Mouse (Mus musculus): ENCODE measurements around the gene Fitm1.

The Fitm1 gene

DNA sequence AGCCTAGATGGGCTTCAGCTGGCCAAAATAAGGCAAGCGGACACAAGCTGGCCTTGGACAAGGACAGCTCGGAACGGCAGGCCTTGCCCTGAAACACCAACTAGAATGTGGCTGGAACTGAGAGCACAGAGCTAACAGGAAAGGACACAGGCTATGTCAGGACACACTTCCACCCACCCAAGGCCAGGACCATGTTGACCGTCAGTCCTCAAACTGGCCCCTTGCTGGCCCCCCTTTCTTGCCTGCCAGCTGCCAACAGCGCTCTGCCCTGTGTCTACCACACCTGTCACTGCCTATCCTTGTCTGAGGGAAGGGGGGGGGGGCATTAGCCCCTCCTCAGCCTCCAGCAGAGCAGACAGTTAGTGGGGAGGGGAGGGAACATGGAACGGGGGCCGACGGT lies at the start of gene Fitm1:
TSS of gene Fitm1 (plus strand) at position 316 of the 400 bp plus-strand sequence.
- no peak for DNase-seq

DNA sequence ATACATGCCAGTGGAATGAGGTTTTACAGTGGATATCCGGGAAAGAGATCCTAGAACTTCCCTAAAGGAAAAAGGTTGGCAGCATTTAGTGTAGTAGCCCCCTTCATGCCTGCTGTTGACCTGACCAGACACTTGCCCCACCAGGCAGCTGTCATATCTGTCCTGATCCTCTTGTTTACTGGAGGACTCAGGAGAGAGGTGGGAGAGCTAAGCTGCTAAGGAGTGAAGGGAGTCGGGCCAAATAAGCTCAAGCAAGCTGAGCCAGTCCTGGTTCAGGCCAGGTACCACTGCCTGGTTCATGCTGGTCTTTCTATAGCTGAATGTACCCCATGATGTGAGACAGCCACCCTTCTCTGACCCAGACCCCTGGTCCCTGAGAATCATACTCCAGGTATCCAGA lies 48.7 kb upstream of the Fitm1 start:
- DNase-seq, result no peak

DNA sequence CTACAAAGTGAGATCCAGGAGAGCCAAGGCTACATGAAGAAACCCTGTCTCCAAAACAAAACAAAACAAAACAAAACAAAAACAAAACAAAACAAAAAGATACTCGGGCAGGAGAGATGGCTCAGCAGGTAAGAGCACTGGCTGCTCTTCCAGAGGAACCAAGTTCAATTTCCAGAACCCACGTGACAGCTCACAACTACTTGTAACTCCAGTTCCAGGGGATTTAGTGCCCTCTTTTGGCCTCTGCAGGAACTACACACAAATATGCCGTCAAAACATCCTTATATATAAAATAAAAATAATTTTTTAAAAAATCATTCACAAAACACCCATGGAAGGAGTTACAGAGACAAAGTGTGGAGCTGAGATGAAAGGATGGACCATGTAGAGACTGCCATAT lies 47.5 kb upstream of the Fitm1 start:
- peak; percentile 68 for DNase-seq

DNA sequence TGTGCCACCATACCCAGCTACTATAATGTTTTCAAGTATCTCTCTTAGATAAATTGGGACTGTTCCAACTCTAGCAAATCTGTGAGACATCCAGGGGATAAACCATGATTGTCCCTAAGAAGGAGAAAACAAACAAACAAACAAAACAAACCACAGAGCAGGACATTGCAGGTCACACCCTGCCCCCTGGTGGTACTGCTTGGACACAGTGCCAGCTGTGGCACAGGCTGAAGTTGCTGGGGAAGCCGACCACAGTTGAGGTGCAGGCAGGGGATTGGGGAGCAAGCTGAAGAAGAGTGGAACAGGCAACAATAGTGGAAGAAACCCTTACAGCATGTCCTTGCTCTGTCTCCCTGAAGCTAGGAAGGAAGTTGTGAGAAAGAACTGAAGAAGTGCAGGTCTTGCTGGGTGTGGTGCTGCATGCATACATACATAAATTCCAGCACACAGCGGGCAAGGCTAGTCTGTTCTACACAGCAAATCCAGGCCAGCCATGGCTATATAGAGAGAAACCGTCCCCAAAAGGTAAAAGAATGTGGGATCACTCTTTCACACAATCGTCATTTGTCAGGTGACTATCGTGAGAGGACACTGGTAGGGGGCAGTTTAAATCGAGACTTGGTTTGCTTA lies 39.2 kb upstream of the Fitm1 start:
- peak; percentile 53 for DNase-seq

DNA sequence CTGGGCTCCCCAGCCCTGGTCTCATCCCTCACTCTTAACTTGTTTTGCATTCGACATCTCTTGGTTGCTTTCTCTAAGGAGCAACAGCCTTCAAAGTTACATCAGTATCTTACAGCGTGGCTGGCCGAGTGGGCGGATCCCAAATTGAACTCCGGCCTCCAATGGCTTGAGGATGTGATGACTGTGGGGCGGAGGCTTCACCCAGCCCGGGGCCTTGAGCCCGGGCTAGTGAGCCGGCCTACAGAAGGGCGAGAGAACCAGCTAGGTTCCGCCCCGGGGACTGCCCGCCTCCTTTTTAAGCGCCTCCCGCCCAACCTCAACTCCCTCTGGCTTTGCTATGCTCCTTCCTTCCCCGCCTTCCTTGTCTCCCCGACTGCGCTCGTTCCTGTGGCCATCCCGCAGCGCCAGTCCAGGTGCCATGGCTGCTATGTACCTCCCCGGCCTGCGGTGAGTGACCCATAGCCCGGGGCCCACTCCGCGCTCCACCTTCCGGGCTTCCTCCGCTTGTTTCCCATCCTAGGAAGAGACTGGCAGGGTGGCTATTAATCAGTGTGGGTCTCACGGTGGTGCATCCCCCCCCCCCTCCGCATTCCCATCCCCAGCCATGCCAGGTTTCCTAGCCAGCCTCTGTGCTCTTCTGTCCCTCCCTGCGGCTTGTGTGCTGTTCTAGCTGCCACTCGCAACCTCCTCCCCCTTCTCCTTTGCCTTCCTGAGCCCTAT lies 35.2 kb upstream of the Fitm1 start, which contains the start of gene Pck2:
TSS of gene Pck2 (plus strand) at position 200 of the 720 bp plus-strand sequence.
- DNase-seq, result peak; percentile 92

DNA sequence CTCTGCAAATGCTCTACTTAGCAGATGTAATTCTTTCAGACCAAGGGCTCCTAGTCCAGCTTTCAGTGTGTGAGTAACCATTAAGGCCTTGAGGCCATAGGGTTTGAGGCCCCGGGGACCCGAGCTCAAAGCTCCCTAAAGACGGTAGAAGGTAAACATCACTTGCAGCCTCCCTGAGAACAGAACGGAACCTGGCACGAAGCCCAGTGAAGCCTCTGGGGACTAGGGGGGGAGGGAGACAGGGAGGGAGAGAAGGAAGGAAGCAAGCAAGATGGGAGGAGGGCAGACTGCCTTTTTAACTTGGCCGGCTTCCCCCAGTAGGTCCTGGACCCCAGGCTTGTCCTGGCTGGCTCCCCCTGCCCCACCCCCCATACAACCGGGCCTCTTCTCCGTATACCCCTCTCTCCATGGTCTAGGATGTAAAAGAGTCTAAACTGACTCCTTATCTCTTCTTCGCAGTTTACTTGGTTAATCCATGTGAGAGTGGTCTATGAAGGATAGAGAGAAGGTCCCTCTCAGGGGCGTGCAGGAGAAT lies 34.6 kb upstream of the Fitm1 start:
- DNase-seq, result peak; percentile 71

DNA sequence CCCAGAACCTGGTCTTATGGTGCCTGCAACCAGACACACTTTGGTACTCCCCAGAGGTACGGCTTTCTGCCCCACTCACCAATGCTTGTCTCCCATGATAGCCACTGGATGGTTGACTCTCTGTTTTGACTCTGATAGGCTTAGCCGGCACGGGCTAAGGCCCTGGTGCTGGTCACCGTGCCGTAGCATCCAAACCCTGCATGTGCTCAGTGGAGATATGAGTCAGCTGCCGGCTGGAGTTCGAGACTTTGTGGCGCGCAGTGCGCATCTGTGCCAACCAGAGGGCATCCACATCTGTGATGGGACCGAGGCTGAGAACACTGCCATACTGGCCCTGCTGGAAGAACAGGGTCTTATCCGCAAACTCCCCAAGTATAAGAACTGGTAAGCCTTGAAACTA lies 33.1 kb upstream of the Fitm1 start:
- DNase-seq, result no peak

DNA sequence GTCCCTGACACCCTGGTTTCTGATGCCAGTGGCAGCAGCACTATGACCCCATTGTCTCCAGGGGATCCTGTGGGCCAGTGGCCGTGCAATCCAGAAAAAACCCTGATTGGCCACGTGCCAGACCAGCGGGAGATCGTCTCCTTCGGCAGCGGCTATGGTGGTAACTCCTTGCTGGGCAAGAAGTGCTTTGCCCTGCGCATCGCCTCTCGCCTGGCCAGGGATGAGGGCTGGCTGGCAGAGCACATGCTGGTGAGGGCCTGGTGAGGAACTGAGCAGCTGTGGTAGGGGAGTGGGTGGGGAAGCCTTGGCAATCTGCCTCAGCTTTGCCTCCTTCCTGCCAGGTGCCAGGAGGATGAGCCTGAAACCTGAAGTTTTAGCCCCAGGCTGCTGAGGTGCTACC lies 31.1 kb upstream of the Fitm1 start:
- DNase-seq, result no peak

DNA sequence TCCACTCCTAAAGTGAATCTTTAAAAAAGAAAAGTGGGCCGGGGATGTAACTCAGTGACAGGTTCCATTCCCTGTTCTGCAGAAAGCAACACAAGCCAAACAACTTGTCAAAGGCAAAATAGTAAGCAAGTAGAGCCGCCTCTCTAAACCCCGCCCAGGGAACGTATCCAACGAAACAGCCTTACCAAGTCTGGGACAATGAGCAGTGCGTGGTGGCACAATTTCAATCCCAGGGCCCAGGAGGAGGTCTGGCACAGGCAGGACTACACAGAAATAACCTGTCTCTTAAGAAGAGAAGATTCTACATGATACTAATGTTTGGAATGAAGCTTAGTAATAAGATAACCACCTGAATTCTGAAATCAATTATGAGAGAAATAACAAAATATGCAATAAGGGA lies 25.2 kb upstream of the Fitm1 start:
- no peak for DNase-seq

DNA sequence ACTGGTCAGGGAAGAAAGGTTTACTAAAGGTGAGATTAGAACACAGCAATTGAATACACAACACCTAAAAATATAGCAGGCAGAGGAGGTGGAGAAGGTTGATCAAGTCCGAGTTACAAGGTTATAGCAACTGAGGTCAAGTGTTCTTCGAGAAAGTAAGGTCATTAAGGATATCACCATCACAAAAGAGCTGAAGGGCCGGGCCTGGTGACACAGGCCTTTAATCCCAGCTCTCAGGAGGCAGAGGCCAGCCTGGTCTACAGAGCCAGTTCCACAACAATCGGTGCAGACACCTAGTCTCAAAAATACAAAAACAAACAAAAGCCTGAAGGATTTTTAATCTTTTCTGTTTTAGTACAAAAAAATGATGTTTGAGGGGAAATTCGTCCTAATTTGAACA lies 24.1 kb upstream of the Fitm1 start:
- DNase-seq, result no peak

DNA sequence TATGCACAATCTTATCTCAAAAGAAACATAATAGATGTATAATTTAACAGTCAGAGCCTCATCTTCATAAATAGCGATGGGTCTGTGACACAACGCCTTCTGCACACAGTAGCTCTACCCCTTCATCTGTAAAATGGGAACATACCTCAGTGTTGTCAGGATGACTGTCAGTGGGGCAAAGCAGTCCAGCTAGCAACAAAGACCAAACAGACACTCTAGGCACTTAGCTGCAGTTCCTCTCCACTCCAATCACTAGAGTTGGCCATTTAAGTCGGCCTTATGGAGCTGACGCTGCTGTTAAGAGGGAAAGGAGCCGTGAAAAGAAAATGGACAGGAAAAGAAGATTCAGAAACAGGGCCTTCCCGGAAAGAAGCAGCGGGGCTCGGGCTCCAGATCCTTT lies 23.6 kb upstream of the Fitm1 start:
- DNase-seq, result no peak

DNA sequence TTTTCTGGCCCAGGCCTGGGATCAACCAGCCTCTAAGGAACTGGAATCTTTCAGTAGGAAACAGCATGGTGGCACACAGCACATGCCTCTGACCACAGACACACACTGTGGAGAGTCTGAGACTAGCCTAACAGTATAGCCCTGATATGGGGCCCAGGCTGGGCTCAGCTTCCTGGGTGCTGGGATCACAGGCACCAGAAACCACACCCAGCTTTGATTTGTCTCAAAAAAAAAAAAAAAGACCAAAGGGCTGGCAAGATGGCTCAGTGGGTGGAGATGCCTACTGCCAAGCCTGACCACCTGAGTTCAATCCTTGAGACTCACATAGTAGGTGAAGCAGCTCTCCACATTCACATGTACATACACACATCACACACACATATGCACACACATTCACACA lies 20.8 kb upstream of the Fitm1 start:
- no peak for DNase-seq

DNA sequence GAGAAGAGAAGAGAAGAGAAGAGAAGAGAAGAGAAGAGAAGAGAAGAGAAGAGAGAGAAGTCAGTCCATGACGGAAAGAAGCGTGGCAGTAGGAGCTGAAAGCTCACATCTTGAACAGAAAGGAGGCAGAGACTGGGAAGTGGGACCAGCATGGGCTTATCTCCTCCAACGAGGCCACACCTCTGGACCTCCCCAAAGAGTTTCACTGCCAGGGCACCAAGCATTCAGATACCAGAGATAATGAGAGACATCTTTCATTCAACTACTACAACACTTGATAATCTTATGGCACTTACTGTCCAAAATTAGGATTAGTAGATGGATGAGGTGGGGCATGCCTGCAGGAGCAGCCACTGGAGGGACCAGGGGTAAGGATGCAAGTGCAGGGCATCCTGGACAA lies 19.6 kb upstream of the Fitm1 start:
- DNase-seq, result no peak

DNA sequence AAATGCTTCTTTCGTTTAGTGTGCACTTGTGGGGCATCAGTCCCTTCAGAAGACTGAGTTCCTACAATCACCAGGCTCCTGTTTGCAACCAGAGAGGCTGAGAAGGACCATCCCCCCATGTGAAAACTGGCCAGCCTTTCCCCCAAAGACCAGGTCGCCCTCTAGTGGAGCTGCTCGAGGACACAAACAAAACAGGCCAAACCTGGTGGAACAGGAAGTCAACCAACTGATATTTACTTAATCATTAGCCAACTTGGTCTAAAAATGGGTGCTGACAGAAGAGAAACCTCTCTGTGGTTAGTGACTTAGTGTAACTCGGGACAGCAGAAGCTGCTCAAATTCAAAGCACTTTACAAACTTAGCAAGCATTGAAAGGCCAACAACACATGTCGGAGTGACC lies 18.4 kb upstream of the Fitm1 start:
- DNase-seq, result peak; percentile 95

DNA sequence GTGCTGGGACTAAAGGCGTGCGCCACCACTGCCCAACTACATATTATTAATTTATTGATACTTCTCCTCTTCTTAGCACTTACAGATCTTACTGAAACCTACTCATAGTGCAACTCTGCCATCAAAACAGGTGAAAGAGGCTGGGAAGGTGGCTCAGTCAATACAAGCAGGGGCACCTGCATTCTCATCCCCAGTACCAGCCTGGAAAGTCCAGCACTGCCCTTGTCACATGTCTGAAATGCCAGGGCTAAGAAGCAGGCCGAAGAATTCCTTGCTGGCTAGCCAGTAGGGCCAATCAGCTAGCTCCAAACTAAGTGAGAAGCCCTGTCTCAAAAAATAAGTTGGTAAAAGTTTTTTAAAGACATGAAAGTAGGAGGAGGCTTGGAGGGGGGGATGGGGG lies 17.8 kb upstream of the Fitm1 start:
- peak; percentile 60 for DNase-seq

DNA sequence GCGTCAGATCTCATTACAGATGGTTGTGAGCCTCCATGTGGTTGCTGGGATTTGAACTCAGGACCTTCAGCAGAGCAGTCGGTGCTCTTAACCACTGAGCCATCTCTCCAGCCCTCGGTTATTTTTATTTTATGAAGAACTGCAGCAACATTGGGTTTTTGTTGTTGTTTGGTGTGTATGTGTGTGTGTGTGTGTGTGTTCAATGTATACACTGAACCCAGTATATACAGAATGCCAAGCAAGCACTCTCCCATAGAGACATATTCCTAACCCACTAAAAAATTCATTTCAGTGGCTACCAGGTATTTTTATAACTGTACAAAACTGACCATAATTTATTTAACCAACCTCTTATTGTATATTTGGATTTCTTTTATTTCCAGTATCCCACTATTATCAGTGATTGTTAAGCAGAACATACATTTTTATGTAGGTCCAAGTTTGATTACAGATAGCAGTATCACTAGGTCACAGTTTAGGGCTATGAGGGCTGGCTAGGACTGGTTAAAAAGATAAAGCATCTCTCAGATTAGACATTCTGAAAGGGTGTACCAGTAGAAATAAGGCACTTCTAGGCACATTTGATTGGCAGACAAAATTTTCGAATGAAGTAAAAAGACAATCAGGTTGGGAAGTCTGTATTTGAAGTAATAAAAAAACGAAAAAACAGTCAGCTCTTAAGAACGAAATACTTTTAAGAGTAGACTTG lies 16.5 kb upstream of the Fitm1 start:
- DNase-seq, result no peak

DNA sequence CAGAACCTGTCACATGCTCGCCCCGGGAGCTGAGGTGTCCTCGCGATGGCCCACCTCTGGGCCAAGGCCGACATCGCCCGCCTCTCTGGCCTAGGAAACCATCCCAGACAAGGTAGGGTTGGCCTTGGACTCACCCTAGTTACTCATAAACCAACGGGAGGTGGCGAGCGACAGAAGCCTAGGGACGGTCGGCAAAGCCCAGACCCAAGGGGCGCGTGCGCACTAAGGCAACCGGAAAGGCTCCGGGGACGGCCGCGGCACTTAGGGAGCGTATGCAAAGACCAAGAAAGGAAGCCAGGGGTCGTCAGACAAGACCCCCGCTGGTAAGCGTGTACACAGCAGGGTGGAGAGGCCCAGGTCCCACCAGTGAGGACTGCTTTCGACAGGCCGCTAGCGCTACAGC lies 15.6 kb upstream of the Fitm1 start, which contains the start of gene Dcaf11:
TSS of gene Dcaf11 (plus strand) at position 208 of the 403 bp plus-strand sequence.
- DNase-seq, result peak; percentile 97

DNA sequence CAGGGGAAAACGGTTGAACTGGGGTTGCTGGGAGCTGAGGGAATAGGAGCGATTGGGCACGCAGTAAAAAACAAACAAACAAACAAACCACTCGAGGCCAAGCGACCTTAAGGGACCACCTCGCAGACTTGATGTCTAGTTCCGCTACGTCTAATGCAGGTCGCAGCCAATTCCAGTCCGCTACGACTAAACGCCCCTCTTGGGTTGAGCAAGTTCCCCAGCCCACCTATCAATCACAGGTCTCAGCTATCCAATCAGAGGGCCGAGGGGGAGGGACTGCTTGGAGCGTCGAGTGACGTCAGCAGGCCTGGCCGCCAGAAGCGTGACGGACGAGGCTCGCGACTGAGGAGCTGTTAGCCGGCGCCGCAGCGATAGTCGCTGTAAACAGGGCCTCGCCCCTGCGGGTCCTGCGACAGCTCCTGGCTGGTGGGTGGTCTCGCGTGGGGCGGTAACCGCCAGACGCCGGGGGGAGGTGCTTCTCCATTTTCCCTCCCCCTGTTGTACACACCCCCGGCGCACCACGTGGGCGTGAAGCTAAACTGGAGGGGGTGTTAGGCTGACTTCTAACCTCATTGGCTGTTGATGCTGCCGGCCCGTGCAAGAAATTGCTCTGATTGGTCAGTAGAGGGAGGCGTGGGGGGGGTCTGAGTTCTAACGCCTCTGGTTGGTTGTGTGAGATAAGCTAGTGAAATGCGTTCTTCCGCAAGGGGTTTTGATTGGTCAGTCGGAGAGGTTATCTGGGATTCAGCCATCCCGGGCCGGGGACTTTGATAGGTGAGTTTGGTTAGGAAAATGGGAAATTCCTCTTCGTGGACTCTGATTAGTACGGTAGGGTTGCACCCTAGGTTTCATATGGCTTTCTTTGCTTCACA lies 15.0 kb upstream of the Fitm1 start, which contains the start of gene A730061H03Rik:
TSS of gene A730061H03Rik (minus strand) at position 205 of the 872 bp plus-strand sequence.
- peak; percentile 99 for DNase-seq

DNA sequence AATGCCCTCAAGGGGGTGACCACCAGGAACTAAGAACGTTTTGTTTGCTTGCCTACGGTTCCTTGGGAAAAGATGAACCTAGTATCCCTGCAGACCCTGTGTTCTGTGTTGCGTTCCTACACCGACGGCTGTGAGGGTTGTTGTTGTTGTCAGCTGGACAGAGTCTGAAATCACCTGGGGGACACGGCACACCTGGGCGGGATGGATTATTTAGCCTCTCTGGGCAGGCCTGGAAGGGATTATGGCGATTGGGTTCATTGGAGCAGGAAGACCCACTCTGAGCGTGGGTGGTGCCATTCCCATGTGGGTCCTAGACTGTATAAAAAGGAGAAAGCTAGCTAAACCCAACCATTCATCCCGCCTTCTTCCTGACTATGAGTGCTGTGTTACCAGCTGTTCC lies 13.6 kb upstream of the Fitm1 start:
- DNase-seq, result no peak

DNA sequence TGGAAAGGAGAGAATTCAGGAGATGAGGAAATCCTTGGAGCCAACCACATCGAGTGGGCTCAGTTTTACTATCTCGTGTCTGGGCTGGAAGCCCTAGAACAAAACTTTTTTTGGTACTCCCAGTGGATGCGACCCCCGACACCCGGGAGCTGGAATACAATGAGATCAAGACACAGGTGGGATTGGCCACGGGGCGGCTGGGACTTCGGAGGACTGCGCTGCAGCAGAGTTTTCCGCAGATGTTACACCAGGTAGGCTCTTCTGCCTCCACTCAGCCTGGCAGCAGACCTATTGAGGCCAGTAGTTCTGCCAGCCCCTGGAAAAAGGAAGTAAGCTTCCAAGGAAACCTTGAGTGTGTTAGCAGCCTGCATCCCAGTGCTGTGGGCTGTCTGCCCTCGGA lies 12.2 kb upstream of the Fitm1 start:
- DNase-seq, result no peak

DNA sequence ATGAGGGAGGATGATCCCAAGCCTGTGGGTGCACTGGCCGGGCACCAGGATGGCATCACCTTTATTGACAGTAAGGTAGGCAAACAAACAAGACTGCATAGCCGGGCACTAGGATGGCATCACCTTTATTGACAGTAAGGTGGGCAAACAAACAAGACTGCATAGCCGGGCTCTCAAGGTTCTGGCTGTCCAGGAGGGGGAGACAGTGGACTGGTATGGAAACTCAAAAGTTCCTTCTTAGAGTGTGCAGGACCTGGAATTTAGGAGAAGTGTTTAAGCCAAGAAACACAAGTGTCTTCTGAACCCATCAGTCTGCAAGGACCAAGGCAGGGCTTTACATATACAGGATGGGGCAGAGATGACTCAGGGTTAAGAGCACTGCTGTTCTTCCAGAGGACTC lies 9.7 kb upstream of the Fitm1 start:
- no peak for DNase-seq

DNA sequence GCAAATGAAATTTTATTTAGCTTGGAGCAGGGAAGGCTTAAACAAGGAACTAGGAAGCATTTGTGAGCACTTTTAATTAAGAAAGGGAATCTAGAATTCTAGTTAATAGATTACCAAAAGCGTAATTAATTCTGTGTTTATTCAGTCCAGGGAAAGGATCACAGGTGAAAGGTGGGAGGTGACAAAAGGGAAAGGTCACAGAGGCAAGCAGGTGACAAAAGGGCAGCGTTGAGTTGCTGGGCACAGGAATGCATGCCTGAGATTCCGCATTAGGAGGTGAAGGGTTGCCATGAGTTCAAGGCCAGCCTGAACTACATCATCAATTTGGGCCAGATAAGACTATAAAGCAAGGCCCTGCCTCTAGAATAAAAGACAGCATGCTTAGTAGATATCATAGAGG lies 7.9 kb upstream of the Fitm1 start:
- DNase-seq, result peak; percentile 64

DNA sequence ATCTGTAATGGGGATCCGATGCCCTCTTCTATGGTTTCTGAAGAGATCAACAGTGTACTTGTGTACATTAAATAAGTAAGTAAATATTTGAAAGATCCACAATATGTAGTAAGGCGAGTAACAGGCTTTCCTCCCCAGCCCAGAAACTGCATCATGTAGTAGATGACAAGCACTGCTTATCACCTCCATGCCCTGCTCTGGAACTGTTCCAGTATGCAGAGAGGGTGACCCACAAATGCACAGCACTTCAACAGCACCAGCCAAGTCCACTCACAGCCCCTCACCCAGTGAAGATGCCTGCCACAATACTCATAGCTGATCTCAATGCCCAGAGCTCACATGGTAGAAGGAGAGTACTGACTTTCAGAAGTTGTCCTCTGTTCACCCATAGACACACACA lies 4.8 kb upstream of the Fitm1 start:
- no peak for DNase-seq
